Mouse (Mus musculus): ENCODE data around the gene Hamp2.
"Not testable (repeated sequence)": the region's sequence is repeated elsewhere in the genome, so short reads cannot be mapped to it uniquely, and the experiment has no call there.

The Hamp2 gene

DNA sequence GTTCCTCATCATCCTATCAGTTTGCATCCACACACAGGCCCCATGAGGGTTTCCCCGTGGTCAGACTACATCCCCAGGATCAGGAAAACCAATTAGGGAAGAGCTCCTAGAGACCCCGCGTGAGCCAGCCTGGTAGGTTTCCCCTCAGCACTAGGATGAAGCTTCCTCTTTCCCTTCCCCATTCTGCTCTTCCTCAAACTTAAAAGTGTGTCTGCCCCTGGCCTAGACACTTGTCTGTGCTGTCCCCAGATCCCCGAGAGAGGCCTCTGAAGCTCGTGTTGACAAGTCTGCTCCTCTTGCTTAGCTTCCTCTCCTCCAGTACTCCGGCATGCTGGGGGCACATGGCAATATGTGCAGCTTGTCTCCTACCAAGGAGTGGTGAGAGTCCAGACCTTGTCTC lies 29.0 kb upstream of the Hamp2 start:
- DNase-seq (ENCODE audit: low read depth, low spot score): no peak

DNA sequence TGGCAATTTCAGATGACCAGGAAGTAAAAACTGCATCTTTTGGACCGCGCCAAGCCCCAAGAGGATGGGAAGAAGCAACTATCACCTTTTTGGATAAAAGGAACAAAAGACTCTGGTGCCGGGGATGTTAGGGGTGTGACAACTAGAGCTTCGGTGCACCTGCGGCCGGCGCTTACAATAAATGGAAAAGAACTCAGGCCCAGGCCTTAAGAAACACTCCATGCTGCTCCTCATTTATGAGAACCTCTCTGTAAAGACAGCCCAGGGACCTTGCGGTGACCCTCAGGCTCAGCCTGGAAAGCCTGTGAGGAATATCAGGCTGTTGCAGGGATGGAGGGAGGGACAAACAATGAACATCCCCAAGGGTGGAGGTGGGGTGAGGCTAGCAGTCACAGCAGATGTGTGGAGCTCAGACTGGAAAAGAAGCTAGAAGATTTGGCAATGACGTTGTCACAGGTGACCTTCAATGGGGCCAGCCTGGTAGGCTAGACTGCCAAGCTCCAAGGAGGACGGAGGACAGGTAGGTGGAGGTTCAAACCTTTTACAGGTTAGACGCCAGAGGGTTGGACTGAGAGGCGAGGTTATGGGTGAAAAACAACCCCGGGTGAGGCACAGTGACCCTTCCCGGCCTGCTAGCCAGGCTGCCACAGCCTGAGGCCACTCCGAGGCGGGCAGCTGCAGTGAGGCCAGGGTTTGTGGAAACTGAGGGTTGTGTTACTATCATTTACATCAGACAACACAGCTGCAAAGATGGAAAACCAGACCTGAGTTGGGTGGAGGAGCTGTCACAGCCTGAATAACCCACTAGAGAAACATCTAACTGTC lies 28.2 kb upstream of the Hamp2 start:
- no peak for DNase-seq (ENCODE audit: low read depth, low spot score)

GRCm38 (mm10) chr7:30949902-30950301 lies 25.4 kb upstream of the Hamp2 start:
- not testable (repeated sequence) for DNase-seq (ENCODE audit: low read depth, low spot score)

DNA sequence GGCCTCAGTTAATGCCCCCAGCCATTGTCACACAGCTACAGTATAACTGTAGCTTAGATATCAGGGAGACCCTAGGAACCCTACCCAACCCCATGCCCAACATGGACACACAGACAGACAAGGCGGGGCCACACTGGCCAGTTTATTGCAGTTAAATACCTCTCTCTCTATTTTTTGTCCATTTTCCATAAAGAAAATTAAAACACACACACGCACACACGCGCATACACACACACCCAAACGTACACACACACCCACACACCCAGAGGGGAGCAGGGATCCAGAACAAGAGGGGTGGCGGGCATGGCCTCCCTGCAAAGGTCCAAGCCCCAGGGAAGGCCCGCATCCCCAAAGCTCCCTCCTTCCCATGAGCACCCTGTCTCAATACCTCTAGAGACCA lies 21.4 kb upstream of the Hamp2 start:
- no peak for DNase-seq (ENCODE audit: low read depth, low spot score)

DNA sequence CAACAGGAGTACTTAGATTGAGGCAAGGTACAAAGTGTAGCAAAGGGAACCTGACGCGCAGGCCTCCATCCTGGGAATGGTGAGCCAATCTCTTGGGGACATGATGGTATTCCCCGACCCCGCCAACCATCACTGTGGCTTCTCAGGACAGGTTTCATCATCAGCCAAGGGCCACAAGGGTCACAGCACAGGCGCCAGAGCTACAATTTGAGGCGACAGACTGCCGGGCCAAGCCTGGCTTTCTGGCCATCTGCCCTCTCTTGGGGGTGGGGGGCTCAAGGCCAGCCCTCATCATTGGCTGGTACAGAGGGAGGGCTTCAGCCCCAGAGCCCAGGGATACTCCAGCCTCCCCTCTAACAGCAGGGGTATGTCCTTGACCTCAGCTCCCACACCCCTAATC lies 21.0 kb upstream of the Hamp2 start:
- not testable (repeated sequence) for DNase-seq (ENCODE audit: low read depth, low spot score)

DNA sequence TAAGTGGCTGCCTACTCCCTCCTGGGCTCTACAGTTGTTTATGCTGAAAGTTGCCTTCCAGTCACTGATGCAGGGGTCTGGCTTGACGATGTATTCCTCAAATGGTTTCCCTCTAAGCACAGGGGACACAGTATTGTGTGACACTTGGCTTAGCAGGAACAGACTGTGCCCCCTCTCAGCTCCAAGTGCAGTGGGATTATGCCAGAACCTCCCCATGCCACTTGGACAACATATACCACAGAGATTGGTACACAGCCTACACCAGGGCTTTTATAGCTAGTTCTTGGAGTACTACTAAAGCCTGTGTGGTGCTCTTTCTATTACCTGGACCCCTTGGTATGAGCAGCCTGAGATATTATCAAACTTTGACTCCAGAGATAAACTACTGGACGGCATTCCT lies 20.2 kb upstream of the Hamp2 start:
- not testable (repeated sequence) for DNase-seq (ENCODE audit: low read depth, low spot score)

GRCm38 (mm10) chr7:30943909-30944635 lies 19.6 kb upstream of the Hamp2 start, which contains the start of gene Hamp:
Gene Hamp, minus strand, starts transcription at chr7:30944032.
- DNase-seq (ENCODE audit: low read depth, low spot score): no peak

GRCm38 (mm10) chr7:30942365-30942764 lies 17.9 kb upstream of the Hamp2 start:
- not testable (repeated sequence) for DNase-seq (ENCODE audit: low read depth, low spot score)

- not testable (repeated sequence) for DNase-seq (ENCODE audit: low read depth, low spot score)
Measured at GRCm38 (mm10) chr7:30940070-30940469, 15.6 kb upstream of the Hamp2 start.

GRCm38 (mm10) chr7:30935422-30936099 lies 11.1 kb upstream of the Hamp2 start:
- not testable (repeated sequence) for DNase-seq (ENCODE audit: low read depth, low spot score)

DNA sequence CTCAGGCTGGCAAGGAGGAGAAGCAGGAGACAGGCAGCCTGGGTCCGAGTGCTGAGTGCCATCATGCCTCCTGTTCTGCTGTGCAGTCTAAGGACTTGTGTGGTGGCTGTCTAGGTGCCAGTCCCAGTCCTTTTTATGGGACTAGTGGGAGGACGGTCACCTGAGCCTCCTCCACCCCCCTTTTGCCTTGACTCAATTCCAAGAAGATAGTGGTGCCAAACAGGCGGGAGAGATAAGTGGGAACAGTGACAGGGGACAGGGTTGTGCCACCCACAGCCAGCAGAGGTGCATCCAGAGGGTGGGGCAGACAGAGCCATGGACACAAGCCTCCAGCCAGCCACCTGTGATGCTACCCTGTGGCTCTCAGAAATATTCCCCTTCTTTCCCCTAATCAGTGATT lies 410 bp downstream of the Hamp2 start:
- DNase-seq (ENCODE audit: low read depth, low spot score): no peak

DNA sequence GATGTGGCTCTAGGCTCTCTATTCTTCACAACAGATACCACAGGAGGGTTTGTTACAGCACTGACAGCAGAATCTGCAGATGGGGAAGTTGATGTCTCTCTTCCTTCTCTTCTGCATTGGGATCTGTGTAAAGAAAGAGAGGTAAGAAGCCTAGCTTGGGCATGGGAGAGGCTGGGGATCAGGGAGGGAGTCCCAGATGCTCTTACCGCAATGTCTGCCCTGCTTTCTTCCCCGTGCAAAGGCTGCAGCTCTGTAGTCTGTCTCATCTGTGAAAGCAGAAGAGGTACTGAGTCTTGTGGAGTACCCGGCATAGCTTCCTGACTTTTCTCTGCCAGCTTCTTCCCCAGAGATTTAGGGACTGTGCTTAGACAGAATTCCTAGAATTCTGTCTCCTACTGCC lies 2.0 kb downstream of the Hamp2 start:
- DNase-seq (ENCODE audit: low read depth, low spot score): not testable (repeated sequence)

DNA sequence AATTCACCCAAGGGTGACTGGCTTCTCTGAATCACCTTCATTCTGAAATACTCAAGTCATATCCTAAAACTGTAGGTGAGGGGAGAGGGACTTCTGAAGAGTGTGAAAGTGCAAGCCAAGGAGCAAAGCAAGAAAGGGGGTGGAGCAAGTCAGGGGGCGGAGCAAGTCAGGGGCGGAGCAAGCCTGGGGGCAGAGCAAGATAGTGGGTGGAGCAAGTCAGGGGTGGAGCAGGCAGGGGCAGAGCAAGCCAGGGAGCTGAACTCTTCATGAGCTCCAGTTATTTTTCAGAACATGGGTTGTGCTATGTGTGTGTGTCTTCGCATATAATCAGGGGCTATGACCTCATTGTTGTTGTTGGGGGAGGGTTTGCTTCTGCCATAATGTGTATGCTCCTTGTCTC lies 4.3 kb downstream of the Hamp2 start:
- DNase-seq (ENCODE audit: low read depth, low spot score): peak; percentile 39

DNA sequence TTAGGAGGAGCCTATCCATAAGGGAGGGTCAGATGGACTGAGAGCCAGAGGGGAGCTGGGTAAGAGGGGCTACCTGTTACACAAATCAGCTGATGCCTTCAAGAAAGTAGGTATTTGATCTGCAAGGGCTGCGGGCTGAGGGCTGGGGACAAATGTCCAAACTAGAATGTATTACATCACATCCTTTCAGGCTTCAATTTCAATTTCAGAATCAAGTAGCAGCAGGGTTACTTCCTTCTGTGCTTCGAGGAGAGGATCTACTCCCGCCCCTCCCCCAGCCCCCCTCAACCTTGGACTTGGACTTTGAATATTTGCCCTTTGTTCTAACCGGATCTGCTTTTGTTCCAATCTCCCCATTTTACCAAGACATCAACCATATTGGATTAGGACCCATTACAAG lies 7.3 kb downstream of the Hamp2 start:
- DNase-seq (ENCODE audit: low read depth, low spot score): no peak

GRCm38 (mm10) chr7:30916713-30917112 lies 7.8 kb downstream of the Hamp2 start:
- DNase-seq (ENCODE audit: low read depth, low spot score): no peak

GRCm38 (mm10) chr7:30914732-30915131 lies 9.7 kb downstream of the Hamp2 start, which contains the start of gene Mag:
Gene Mag, minus strand, starts transcription at chr7:30914873.
- DNase-seq (ENCODE audit: low read depth, low spot score): no peak

- no peak for DNase-seq (ENCODE audit: low read depth, low spot score)
Measured at GRCm38 (mm10) chr7:30909773-30910172, 14.7 kb downstream of the Hamp2 start.

GRCm38 (mm10) chr7:30908992-30909431 lies 15.5 kb downstream of the Hamp2 start:
- no peak for DNase-seq (ENCODE audit: low read depth, low spot score)

DNA sequence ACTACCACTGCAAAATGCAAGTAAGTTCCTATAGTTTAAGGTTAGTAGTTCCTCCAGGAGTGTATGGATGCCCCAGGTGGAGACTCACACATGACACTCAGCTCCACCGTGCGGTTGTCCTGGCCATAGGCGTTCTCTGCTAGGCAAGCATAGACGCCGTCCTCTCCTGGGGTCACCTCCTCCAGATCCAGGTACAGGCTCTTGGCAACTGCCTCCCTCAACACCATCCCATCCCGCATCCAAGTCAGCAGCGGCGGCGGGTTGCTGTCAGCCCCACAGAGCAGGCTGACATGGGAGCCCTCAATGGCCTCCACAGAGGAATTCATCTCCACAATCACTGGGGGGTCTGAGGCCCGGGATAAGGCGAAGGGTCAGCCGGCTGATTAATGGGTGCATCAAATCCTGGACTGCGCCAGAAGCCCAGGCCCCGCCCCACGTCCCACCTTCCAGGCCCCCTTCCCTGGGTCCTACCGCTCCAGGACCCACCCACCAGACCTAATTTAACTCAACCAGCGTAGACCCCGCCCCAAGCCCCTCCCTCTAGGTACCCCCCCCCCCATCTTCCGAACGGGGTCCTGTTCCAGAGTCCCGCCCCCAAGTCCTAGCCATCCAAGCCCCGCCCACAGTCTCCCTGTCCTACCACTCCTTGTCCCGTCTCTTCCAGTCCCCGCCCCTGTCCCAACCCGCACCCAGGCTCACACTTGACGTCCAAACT lies 16.0 kb downstream of the Hamp2 start:
- DNase-seq (ENCODE audit: low read depth, low spot score): no peak

DNA sequence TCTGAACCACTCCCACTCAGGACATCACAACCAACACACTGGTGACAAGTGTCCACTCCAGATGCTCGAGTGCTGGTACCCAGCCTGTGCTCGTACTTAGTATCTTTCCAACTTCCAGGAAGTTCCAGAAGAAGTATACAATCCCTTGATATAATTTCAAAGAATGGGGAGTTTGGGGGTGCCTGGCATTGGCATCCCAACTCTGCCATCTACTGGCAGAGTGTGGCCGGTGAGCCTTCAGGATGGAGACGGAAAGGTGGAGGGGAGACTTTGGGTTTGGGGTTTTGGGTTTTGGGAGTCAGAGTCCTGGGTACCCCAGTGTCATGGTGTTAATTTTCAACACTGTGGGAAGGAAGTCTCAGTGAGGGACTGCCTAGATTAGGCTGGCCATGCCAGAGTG lies 20.4 kb downstream of the Hamp2 start:
- peak; percentile 60 for DNase-seq (ENCODE audit: low read depth, low spot score)

GRCm38 (mm10) chr7:30895217-30895616 lies 29.3 kb downstream of the Hamp2 start:
- DNase-seq (ENCODE audit: low read depth, low spot score): no peak

- no peak for DNase-seq (ENCODE audit: low read depth, low spot score)
Measured at GRCm38 (mm10) chr7:30892515-30892914, 32.0 kb downstream of the Hamp2 start.

Data from CD4-positive, CD25-positive, alpha-beta regulatory T cell, adult 2 months (primary cell).